Mouse (Mus musculus) lung, embryonic 15.5 days (tissue): ENCODE measurements around the gene Glt8d2. TPM values are rescaled to one million over a fixed set of nuclear protein-coding genes. Genes with fewer than 3 reads are reported as not detected.

Experiments
- ATAC-seq: fragments of 200-750 bp; cut with Nextera tagmentation; 2 replicates; pipeline ENCODE4 v1.8.0; 2017; ENCODE audit warnings: moderate number of reproducible peaks, borderline replicate concordance; ENCODE audit not compliant: low FRiP score, low TSS enrichment; ENCODE audit errors: extremely low read depth
- H3K27ac ChIP-seq: fragments of 300-500 bp; sonication (generic); 2 replicates; pipeline ENCODE4 v1.5.1; 2015; ENCODE audit warnings: moderate library complexity, mild to moderate bottlenecking, inconsistent platforms
- H3K27me3 ChIP-seq: fragments of 300-500 bp; sonication (generic); 2 replicates; pipeline ENCODE4 v1.6.1; 2015; ENCODE audit warnings: inconsistent platforms
- H3K36me3 ChIP-seq: fragments of 300-500 bp; sonication (generic); 2 replicates; pipeline ENCODE4 v1.6.1; 2015; ENCODE audit warnings: inconsistent platforms
- H3K4me1 ChIP-seq: fragments of 300-500 bp; sonication (generic); 2 replicates; pipeline ENCODE4 v1.6.1; 2015; ENCODE audit warnings: inconsistent platforms
- H3K4me2 ChIP-seq: fragments of 300-500 bp; sonication (generic); 2 replicates; pipeline ENCODE4 v1.6.1; 2015; ENCODE audit warnings: inconsistent platforms, mild to moderate bottlenecking, moderate library complexity
- H3K4me3 ChIP-seq: fragments of 300-500 bp; sonication (generic); 2 replicates; pipeline ENCODE4 v1.5.1; 2015; ENCODE audit warnings: mild to moderate bottlenecking, inconsistent platforms
- H3K9ac ChIP-seq: fragments of 300-500 bp; sonication (generic); 2 replicates; pipeline ENCODE4 v1.6.1; 2015; ENCODE audit warnings: inconsistent platforms
- H3K9me3 ChIP-seq: fragments of 300-500 bp; sonication (generic); 2 replicates; pipeline ENCODE4 v1.6.1; 2016; ENCODE audit warnings: inconsistent platforms
- WGBS: fragments of 180-500 bp; shearing (Covaris S2); methylation state at CpG from one replicate; pipeline ENCODE4 v1.1.7; 2015; 5-methylcytosine and 5-hydroxymethylcytosine counted together
- polyA plus RNA-seq: library from polyadenylated mRNA; unstranded; fragments of >200 nt; fragmentation: Nextera tagmentation; extraction: Ambion mirVana; gene quantifications from 2 replicates; pipeline ENCODE4 v1.2.1, GENCODE M21; 2015

Gene Glt8d2
- 3.0 and 3.9 TPM in 2 replicates for polyA plus RNA-seq

DNA sequence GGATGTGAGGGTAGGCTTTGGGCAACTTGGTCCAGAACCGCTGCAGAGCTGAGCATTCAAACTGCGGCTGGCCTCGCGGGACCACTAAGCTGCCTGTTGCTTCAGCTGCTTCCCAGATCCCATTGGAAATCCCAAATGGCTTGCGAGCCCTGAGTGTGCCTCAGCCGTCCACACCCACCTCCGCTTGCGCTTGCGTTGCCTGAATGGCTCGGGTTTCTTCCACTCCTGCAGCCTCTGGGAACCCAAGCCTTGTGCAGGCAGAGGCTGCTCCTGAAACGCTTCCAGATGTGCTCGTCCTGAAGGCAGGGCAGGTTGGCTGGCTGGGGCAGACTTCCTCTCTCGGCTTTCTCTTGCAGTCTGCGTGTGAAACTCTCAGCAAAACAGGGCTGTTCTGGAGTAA, at the start of gene Glt8d2:
Glt8d2 (minus strand) TSS at position 157 of the 400 bp plus-strand sequence.
- H3K27ac ChIP-seq: peak within 1 kb of the TSS; percentile 66

GRCm38 (mm10) chr10:82699296-82699941, 9.0 kb upstream of the Glt8d2 start:
- H3K9ac ChIP-seq: peak overlapping the region; percentile 84
- ATAC-seq: peak; percentile 76
- H3K36me3 ChIP-seq: peaks cover 14% of the 10 kb centered on the region; the same call in 1 of the 2 replicates
- peak overlapping the region; percentile 74 for H3K27ac ChIP-seq
- no peaks in the 10 kb centered on the region for H3K27me3 ChIP-seq
- under 1% methylated on average over 59 of the region's 59 CpGs for WGBS
- peak overlapping the region; percentile 78 for H3K4me2 ChIP-seq
- peak overlapping the region; percentile 95 for H3K4me3 ChIP-seq
- peaks cover 28% of the 10 kb centered on the region for H3K4me1 ChIP-seq
- no peaks in the 10 kb centered on the region for H3K9me3 ChIP-seq

More for the DNA sequence above, at the start of gene Glt8d2:
- Histone ChIP-seq H3K4me2 (peak within 1 kb of the TSS; percentile 52), H3K4me1 (peaks cover 16% of the 10 kb centered on the region), H3K9ac (peak within 1 kb of the TSS; percentile 28), H3K4me3 (peak within 1 kb of the TSS; percentile 22), H3K36me3 (no peaks in the 10 kb centered on the region), H3K9me3 (no peaks in the 10 kb centered on the region), H3K27me3 (no peaks in the 10 kb centered on the region)
- under 1% methylated on average over 14 of the region's 14 CpGs for WGBS
- ATAC-seq: peak; percentile 82; the same call in 1 of the 2 replicates

GRCm38 (mm10) chr10:82698712-82699261, 8.3 kb upstream of the Glt8d2 start:
- peaks cover 28% of the 10 kb centered on the region for H3K4me1 ChIP-seq
- peak overlapping the region; percentile 78 for H3K4me2 ChIP-seq
- ATAC-seq: peak; percentile 96
- peak overlapping the region; percentile 74 for H3K27ac ChIP-seq
- H3K9me3 ChIP-seq: no peaks in the 10 kb centered on the region
- peak overlapping the region; percentile 95 for H3K4me3 ChIP-seq
- whole genome bisulfite sequencing: 1% methylated on average over 42 of the region's 42 CpGs
- no peaks in the 10 kb centered on the region for H3K27me3 ChIP-seq
- peak overlapping the region; percentile 84 for H3K9ac ChIP-seq
- H3K36me3 ChIP-seq: peaks cover 10% of the 10 kb centered on the region; the same call in 1 of the 2 replicates

GRCm38 (mm10) chr10:82697305-82697898, 7.0 kb upstream of the Glt8d2 start:
- H3K36me3 ChIP-seq: peaks cover 10% of the 10 kb centered on the region; the same call in 1 of the 2 replicates
- no peak overlapping the region for H3K9ac ChIP-seq
- H3K27ac ChIP-seq: 0 out of 2 replicates have a peak overlapping the region, but pooled peaks have one; percentile 47
- peaks cover 28% of the 10 kb centered on the region for H3K4me1 ChIP-seq
- 68% methylated on average over 3 of the region's 3 CpGs for WGBS
- no peak overlapping the region for H3K4me2 ChIP-seq
- H3K4me3 ChIP-seq: no peak overlapping the region
- ATAC-seq: no peak
- H3K9me3 ChIP-seq: no peaks in the 10 kb centered on the region
- no peaks in the 10 kb centered on the region for H3K27me3 ChIP-seq

DNA sequence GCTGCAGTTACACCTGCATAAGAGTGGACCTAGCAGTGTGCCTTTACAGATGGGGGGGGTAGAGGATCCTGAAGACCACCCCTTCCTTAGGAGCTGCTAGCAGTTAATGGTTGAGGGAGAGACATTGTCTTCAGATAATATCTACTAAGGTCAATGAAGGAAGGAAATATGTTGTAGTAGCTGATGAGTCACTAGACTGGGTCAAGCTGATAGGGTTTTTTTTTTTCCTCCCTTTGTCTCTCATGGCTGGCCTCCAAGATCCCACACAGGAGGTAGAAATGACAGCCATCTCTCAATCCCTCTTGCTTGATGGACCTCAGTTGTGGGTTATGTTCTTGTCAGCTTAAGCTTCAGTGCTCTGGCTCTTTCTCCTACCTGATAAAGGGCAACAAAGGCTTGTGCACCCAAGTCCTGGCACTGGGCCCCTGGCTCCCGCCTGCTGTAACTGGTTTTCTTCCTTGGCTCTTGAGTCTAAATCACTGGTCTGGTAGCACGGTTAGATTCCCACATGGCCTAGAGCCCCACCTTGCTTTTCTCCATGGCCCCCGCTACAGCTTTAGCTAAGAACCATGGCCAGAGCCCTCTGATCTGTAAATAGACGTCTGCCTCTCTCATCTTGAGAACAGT, 6.1 kb upstream of the Glt8d2 start:
- Histone ChIP-seq H3K9me3 (no peaks in the 10 kb centered on the region), H3K27ac (peak overlapping the region; percentile 47; the same call in 1 of the 2 replicates), H3K36me3 (peaks cover 5% of the 10 kb centered on the region; the same call in 1 of the 2 replicates), H3K9ac (no peak overlapping the region), H3K4me2 (no peak overlapping the region), H3K4me3 (no peak overlapping the region), H3K4me1 (peaks cover 28% of the 10 kb centered on the region), H3K27me3 (no peaks in the 10 kb centered on the region)
- WGBS: 65% methylated on average over 4 of the region's 4 CpGs
- ATAC-seq: no peak

DNA sequence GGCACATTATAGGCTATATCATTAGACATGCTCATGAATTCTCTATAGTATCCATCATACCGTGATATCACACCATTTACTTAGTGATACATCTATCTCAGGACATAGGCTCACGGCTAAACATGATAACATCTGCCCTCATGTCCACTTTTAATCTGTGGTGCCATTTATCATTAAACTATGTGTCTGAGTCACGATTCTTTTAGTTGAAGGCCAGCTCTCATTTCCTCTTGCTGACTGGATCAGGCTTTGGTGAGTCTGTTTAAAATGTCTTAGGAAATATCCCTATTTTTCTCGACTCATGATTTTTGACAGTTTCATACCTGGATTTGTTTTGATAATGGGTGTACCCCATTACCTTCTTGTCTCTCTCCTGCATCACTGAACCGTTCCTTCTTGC, 5.5 kb upstream of the Glt8d2 start, which contains the start of gene Hcfc2:
Hcfc2 (plus strand) TSS at position 205 of the 400 bp plus-strand sequence.
- Histone ChIP-seq H3K36me3 (no peaks in the 10 kb centered on the region), H3K9me3 (no peaks in the 10 kb centered on the region), H3K9ac (no peak within 1 kb of the TSS), H3K4me1 (peaks cover 28% of the 10 kb centered on the region), H3K4me2 (no peak within 1 kb of the TSS), H3K4me3 (no peak within 1 kb of the TSS), H3K27ac (peak within 1 kb of the TSS; percentile 47), H3K27me3 (no peaks in the 10 kb centered on the region)
- WGBS: 54% methylated on average over 5 of the region's 5 CpGs
- no peak for ATAC-seq

- H3K27me3 ChIP-seq: no peaks in the 10 kb centered on the region
- peaks cover 16% of the 10 kb centered on the region for H3K4me1 ChIP-seq
- H3K4me3 ChIP-seq: peak overlapping the region; percentile 22
- H3K27ac ChIP-seq: peak overlapping the region; percentile 66
- peak overlapping the region; percentile 52 for H3K4me2 ChIP-seq
- H3K9ac ChIP-seq: 0 out of 2 replicates have a peak overlapping the region, but pooled peaks have one; percentile 28
- WGBS: 47% methylated on average over 7 of the region's 7 CpGs
- no peaks in the 10 kb centered on the region for H3K36me3 ChIP-seq
- peak; percentile 76; the same call in 1 of the 2 replicates for ATAC-seq
- H3K9me3 ChIP-seq: no peaks in the 10 kb centered on the region
Measured at GRCm38 (mm10) chr10:82689681-82690211, 704 bp downstream of the Glt8d2 start.

- WGBS: 43% methylated on average over 2 of the region's 2 CpGs
- Histone ChIP-seq H3K36me3 (no peaks in the 10 kb centered on the region), H3K4me2 (no peak overlapping the region), H3K4me3 (no peak overlapping the region), H3K27me3 (no peaks in the 10 kb centered on the region), H3K4me1 (peaks cover 11% of the 10 kb centered on the region), H3K9me3 (no peaks in the 10 kb centered on the region), H3K9ac (no peak overlapping the region), H3K27ac (no peak overlapping the region)
- no peak for ATAC-seq
Measured at GRCm38 (mm10) chr10:82685440-82685839, 5.0 kb downstream of the Glt8d2 start.

DNA sequence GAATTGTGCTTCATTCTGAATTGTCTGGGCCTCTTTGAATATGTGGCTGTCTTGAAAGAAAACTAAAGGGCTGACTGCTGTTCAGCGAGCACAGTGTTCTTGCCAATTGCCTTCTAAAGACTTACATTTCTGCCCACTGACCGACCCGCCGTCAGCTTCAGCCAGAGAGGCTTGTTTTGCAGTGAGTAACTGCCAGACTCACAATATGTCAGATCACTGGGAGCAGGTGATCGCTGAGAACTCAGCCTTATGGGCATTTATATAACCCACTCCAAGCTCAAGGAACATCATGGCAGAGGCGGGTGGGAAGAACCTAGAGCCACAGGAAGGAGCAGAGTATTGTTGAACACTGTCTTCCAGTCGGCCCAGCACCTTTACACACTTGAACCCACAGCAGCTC, 8.8 kb downstream of the Glt8d2 start:
- no peaks in the 10 kb centered on the region for H3K4me1 ChIP-seq
- H3K4me3 ChIP-seq: no peak overlapping the region
- no peak overlapping the region for H3K27ac ChIP-seq
- no peak overlapping the region for H3K4me2 ChIP-seq
- H3K9me3 ChIP-seq: no peaks in the 10 kb centered on the region
- 83% methylated on average over 7 of the region's 7 CpGs for WGBS
- no peak overlapping the region for H3K9ac ChIP-seq
- H3K27me3 ChIP-seq: no peaks in the 10 kb centered on the region
- H3K36me3 ChIP-seq: no peaks in the 10 kb centered on the region
- no peak for ATAC-seq

DNA sequence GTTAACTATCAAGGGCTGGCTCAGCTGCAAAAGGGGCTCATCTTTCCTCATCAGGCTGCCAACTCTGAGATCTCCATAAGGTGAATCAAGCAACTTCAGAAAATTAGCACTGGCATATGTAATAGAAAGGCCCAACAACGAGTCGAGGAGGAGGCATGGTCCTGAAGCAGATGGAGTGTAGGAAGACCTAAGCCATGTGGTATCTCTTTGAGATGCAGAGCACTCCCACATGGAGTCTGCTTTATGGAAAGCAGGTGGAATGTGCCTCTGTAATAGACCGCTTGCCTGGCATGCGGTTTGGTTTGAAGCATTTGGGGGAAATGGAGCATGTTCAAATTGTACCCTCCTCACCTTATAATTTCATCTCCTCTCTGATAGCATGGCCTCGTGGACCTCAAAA, 9.7 kb downstream of the Glt8d2 start:
- H3K27ac ChIP-seq: no peak overlapping the region

DNA sequence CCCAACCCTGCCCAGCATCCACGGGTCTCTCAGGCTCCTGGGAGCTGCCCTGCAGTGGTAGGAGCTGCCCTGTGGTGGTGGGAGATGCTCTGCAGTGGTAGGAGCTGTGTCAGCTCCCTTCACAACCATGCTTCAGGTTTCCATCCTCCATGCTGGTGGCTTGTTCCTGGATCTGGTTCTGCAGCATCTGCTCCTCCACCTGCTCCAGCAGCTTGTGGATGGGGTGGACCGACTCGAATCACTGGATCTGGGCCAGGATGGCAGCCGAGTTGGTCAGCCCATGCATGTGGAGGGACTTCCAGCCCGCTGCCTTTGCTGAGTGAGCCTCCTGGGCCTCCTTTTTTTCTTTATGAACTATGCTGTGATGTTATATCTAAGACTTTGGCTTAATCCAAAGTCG, 13.5 kb downstream of the Glt8d2 start:
- no peak for ATAC-seq
- Histone ChIP-seq H3K9ac (no peak overlapping the region), H3K36me3 (no peaks in the 10 kb centered on the region), H3K9me3 (no peaks in the 10 kb centered on the region), H3K4me3 (no peak overlapping the region), H3K27me3 (no peaks in the 10 kb centered on the region), H3K4me1 (no peaks in the 10 kb centered on the region), H3K27ac (no peak overlapping the region), H3K4me2 (no peak overlapping the region)
- WGBS: 85% methylated on average over 6 of the region's 6 CpGs

More for the DNA sequence above, 9.7 kb downstream of the Glt8d2 start:
- no peaks in the 10 kb centered on the region for H3K4me1 ChIP-seq
- no peaks in the 10 kb centered on the region for H3K27me3 ChIP-seq
- no peaks in the 10 kb centered on the region for H3K9me3 ChIP-seq
- no peak overlapping the region for H3K4me2 ChIP-seq
- no peaks in the 10 kb centered on the region for H3K36me3 ChIP-seq
- no peak for ATAC-seq
- H3K4me3 ChIP-seq: no peak overlapping the region
- H3K9ac ChIP-seq: no peak overlapping the region
- 85% methylated on average over 5 of the region's 5 CpGs for WGBS
